Mouse (Mus musculus) monocyte, adult 59 days (primary cell): Measurements from ENCODE around the gene Tas2r115. TPM values are rescaled to one million over a fixed set of nuclear protein-coding genes. Genes with fewer than 3 reads are reported as not detected.

Experiments
- total RNA-seq, 2 experiments: library from RNA; stranded (reverse); gene quantifications; one replicate each; pipeline ENCODE4 v1.2.4; 2023

The Tas2r115 gene
- not detected for total RNA-seq

DNA sequence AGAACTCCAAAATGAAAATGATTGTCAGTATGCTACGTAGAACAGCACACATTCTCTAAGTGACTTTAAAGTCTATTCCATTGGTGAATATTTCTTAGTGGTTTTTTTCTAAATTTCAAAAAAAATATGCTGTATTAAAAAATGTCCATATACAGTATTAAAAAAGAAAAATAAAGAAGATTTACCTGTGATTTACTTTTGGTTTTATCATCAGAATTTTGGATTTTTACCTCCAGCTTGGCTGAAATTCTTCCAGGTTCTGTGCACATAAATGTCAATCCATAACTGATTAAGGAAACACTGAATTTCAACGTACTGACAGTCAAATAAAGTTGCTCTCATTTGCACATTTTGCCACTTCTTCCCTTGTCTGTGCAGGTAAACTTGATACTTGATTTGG lies at the start of gene Tas2r115:
Gene Tas2r115 (minus strand): TSS at position 101 of the 400 bp plus-strand sequence.

DNA sequence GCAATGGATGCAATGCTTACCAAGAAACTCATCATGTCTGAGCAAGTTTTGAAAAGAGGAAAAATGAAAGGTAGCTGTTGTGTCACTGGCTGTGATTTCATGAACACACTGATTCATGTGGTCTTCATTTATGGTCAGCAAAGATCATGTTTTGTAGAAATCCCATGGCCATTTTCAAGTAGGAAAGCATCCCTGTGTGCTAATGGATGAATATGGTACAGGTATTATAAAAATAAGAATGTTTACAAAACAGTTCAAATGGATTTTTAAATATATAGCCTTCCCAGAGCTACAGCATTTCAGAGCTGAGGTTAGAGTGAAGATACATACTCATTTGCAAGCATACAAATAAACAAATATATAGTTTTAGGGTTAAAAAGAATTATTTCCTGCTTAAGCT lies 40.2 kb upstream of the Tas2r115 start, which contains the start of gene Tas2r136:
Gene Tas2r136 (minus strand): TSS at position 101 of the 400 bp plus-strand sequence.

DNA sequence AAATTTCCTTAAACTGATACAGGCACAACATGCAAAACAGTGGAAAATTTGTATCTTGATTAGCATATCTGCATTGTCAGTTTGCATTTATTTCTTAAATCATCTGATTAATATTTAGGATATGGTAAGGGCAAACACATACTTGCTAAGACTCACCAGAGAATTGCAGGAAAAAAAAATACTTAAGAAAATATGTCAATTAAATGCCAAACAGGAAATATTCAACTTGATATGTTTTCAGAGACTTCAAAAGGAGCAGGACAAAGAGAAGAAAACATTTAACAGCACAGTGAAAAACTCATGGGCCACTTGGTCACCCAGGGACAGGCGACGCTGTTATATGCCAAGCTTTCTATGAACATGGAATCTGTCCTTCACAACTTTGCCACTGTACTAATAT lies 24.0 kb upstream of the Tas2r115 start, which contains the start of gene Tas2r102:
Gene Tas2r102 (plus strand): TSS at position 301 of the 400 bp plus-strand sequence.

DNA sequence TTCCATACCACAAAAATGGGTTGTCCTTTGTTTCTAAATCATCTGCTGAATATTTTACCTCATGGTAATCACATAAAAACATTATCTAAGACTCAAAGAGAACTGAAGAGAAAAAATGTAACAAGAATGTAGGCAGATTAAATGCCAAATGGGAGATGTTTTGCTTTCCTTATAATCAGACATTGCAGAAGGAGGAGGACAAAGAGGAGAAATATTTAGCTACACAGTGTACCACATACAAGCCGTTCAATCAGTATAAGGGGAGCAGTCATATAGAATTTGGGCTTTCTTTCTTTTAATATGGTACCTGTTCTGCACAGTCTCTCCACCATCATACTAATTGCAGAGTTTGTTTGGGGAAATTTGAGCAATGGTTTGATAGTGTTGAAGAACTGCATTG lies 16.6 kb upstream of the Tas2r115 start, which contains the start of gene Tas2r124:
Gene Tas2r124 (plus strand): TSS at position 301 of the 400 bp plus-strand sequence.

DNA sequence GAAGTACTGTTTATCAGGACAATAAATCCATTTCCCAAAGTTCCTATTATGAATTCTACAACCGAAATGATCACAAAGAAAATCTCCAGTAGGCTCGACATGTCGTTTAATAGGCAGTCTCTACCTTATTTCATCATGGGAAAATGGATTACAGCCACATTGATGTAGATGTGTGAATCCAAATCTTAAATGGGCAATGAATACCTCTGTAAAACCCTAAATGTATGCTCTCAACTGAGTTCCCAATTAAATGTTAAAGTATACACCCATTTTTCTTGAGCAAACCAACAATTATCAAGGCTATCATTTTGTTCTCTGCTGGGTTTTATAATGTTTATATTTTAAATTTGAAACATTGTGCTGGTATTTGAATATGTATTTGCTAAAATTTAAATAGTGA lies 26.0 kb downstream of the Tas2r115 start, which contains the start of gene Tas2r122:
Gene Tas2r122 (minus strand): TSS at position 101 of the 400 bp plus-strand sequence.

DNA sequence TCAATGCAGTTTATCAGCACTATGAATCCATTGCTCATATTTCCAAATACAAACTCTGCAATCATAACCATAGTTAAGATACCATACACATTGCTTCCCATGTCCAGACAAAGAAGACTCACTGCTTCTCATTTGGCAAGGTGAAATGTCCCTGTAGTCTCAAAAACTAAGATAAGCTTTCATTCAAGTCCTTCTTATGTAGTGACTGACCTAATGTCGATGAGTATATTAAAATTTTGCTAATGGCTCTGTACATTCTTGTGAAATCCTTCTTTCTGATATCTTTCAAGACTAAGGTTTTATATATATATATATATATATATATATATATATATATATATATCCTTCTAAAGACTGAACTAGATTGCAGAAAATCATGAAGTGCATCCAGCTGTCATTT lies 36.9 kb downstream of the Tas2r115 start, which contains the start of gene Tas2r121:
Gene Tas2r121 (minus strand): TSS at position 101 of the 400 bp plus-strand sequence.

Other genes starting within 250 kb of the Tas2r115 start
- gene Prh1, start 168.2 kb downstream of the Tas2r115 start, total RNA-seq: not detected
- not detected for gene Prp2, start 142.1 kb downstream of the Tas2r115 start, total RNA-seq
- not detected for gene A630073D07Rik, start 86.5 kb downstream of the Tas2r115 start, total RNA-seq
- gene Tas2r120, start 81.1 kb downstream of the Tas2r115 start, total RNA-seq: not detected
- gene Tas2r121, start 37.0 kb downstream of the Tas2r115 start, total RNA-seq: not detected
- gene Tas2r122, start 26.1 kb downstream of the Tas2r115 start, total RNA-seq: not detected
- not detected for gene Tas2r124, start 16.7 kb upstream of the Tas2r115 start, total RNA-seq
- gene Tas2r102, start 24.1 kb upstream of the Tas2r115 start, total RNA-seq: not detected
- gene Tas2r136, start 40.1 kb upstream of the Tas2r115 start, total RNA-seq: not detected
- not detected for gene Tas2r117, start 64.8 kb upstream of the Tas2r115 start, total RNA-seq
- not detected for gene Tas2r123, start 109.1 kb upstream of the Tas2r115 start, total RNA-seq
- gene Tas2r116, start 117.4 kb upstream of the Tas2r115 start, total RNA-seq: not detected
- gene Tas2r110, start 130.0 kb upstream of the Tas2r115 start, total RNA-seq: not detected
- gene Tas2r113, start 155.0 kb upstream of the Tas2r115 start, total RNA-seq: not detected
- gene Tas2r125, start 171.6 kb upstream of the Tas2r115 start, total RNA-seq: not detected
- gene Tas2r129, start 213.1 kb upstream of the Tas2r115 start, total RNA-seq: not detected
- gene Tas2r131, start 219.9 kb upstream of the Tas2r115 start, total RNA-seq: not detected
- not detected for gene Tas2r109, start 242.9 kb upstream of the Tas2r115 start, total RNA-seq